Mouse (Mus musculus): ENCODE results near the gene Fbrsl1.

GRCm38 (mm10) chr5:110471981-110472476, 23.7 kb upstream of the Fbrsl1 start:
- TF ChIP-seq GATA1 (IDR thresholded peaks at IDR 0.05; ENCODE audit: low read length), result no peak
- no peak for TF ChIP-seq TAL1 (IDR thresholded peaks at IDR 0.05; ENCODE audit: low read length)
